Mouse (Mus musculus): ENCODE measurements around the gene Phyhipl.

- TF ChIP-seq CTCF (IDR thresholded peaks at IDR 0.05; ENCODE audit: low read depth) (no peak), EP300 (IDR thresholded peaks at IDR 0.05; ENCODE audit: low read depth) (no peak)
These were observed 47.4 kb upstream of the Phyhipl start for GRCm38 (mm10) chr10:70703211-70703610.
